Mouse (Mus musculus): Measurements from ENCODE around the gene Il20rb. TPM values are rescaled to one million over a fixed set of nuclear protein-coding genes. Genes with fewer than 3 reads are reported as not detected.
A peak's percentile ranks its signal among the peaks of the same experiment; 100 is the strongest.

Gene Il20rb
- polyA plus RNA-seq, 1 experiment from 2014 or later: 0.80 TPM

DNA sequence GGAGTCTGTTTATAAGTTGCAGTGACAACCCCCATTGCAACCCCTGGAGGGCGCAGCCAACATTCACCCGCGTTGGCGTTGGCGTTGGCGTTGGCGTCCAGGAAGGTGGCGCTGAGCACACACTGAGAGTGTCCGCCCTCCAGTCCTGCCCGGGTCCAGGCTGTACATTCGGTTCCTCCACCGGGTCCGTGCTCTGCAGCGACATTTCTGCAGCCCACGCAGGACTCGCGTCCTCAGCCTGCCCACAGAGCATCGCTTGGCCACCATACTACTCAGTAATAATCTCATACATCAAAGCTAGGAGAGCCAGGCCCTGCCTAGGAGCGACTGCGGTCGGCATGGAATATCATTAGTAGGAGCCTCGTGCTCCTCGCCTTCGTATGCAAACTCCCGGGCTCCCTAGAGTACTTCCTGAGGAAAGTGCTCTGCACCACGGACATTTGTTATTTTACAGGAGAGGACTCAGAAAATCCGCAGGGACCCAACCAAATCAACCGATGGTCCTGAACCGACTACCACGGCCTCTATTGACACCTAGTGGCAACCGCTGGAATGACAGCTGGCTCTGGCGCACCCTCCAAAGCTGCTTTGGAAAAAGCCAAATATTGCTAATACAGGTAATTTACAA, 40.4 kb downstream of the Il20rb start:
- H3K4me1 ChIP-seq: 0 out of 2 replicates have a peak, but pooled peaks cover 8% of the 10 kb centered on the region
- peak overlapping the region; percentile 87 for H3K27ac ChIP-seq (replicated peaks)
- peak; percentile 82 for DNase-seq (ENCODE audit: low spot score)
- H3K9me3 ChIP-seq (replicated peaks): no peaks in the 10 kb centered on the region
- H3K36me3 ChIP-seq: no peaks in the 10 kb centered on the region
- under 1% methylated on average over 32 of the region's 32 CpGs for WGBS
- peak overlapping the region; percentile 69 for H3K4me3 ChIP-seq
- H3K27me3 ChIP-seq (ENCODE audit: low read depth, poor library complexity, severe bottlenecking): peaks cover 12% of the 10 kb centered on the region; the same call in 1 of the 2 replicates

DNA sequence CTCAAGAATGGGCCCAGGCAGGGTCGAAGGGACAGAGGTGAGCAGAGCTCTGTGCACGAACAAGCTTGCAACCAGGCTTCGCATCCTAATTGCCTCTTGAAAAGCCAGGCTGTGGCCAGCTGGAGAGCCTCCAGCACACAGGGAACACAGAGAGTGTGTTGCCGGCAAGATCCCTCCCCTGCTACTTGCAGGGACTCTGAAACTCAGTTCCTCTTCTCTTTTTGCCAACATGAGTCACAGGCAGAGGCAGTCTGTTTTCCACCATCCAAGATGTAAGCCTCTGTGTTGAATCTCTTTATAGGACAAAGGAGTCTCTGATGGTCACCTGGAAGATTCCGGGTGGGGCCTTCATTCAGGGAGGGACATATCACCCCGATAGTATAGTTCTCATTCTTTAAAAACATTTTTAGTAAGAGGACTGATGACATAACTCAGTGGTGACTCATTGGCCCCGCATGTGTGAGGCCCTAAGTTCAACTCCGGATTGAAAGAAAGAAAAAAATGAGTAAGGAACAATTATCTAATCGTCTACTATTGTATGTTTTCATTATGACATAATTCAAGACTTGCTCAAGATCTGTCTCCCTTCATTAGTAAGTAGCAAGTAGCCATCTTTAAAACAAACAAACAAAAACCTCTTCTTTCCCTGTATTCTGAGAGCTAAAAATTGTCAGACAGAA, 46.3 kb downstream of the Il20rb start:
- 70% methylated on average over 9 of the region's 9 CpGs for WGBS
- Histone ChIP-seq H3K27ac (replicated peaks) (peak overlapping the region; percentile 72), H3K4me3 (no peak overlapping the region), H3K9me3 (replicated peaks) (no peaks in the 10 kb centered on the region), H3K4me1 (peaks cover 17% of the 10 kb centered on the region), H3K27me3 (ENCODE audit: low read depth, poor library complexity, severe bottlenecking) (no peaks in the 10 kb centered on the region; the same call in 1 of the 2 replicates), H3K36me3 (no peaks in the 10 kb centered on the region)
- no peak for DNase-seq (ENCODE audit: low spot score)

DNA sequence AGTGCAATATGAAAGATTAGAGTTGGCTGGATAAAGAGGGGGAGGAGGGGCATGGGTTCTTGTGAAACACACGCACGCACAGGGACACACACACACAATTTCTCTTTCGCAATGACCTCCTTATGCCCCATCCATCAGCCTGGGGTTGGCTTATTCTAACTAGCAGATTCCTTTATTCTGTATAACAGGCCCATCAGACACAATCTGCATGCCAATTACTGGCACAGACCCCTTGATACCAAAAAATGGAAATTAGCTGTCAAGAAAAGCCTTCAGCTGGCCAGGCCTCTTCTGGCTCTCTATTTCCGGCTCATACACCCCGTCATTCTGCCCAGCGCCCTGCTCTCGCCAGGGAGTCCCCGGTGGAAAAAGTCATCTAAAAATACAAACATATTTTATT, 47.1 kb downstream of the Il20rb start:
- no peak overlapping the region for H3K4me3 ChIP-seq
- H3K27me3 ChIP-seq (ENCODE audit: low read depth, poor library complexity, severe bottlenecking): no peaks in the 10 kb centered on the region; the same call in 1 of the 2 replicates
- DNase-seq (ENCODE audit: low spot score): no peak
- no peaks in the 10 kb centered on the region for H3K9me3 ChIP-seq (replicated peaks)
- peak overlapping the region; percentile 72 for H3K27ac ChIP-seq (replicated peaks)
- no peaks in the 10 kb centered on the region for H3K36me3 ChIP-seq
- peaks cover 17% of the 10 kb centered on the region for H3K4me1 ChIP-seq
- WGBS: 86% methylated on average over 8 of the region's 8 CpGs

DNA sequence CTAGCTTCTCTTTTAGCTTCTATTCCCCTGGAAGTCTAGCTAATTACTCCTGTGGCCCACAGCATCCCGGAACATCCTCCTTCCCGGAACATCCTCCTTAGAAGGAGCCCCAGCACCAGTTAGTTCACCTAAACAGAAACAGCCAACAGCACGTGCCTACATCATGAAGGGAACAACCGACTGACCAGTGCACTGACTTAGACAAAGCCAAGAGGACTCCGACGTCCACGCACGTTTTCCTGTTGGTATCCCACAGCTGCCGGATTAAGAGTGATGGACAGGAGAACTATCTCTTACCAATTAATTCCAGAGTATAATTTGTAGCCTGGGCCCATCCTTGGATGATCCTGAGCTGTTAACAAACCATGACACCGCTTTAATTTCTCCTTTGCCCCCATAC, 47.6 kb downstream of the Il20rb start:
- Histone ChIP-seq H3K4me3 (no peak overlapping the region), H3K27me3 (ENCODE audit: low read depth, poor library complexity, severe bottlenecking) (no peaks in the 10 kb centered on the region), H3K36me3 (no peaks in the 10 kb centered on the region), H3K4me1 (peaks cover 17% of the 10 kb centered on the region), H3K9me3 (replicated peaks) (no peaks in the 10 kb centered on the region), H3K27ac (replicated peaks) (peak overlapping the region; percentile 52; the same call in 1 of the 2 replicates)
- DNase-seq (ENCODE audit: low spot score): no peak
- WGBS: 84% methylated on average over 10 of the region's 10 CpGs

DNA sequence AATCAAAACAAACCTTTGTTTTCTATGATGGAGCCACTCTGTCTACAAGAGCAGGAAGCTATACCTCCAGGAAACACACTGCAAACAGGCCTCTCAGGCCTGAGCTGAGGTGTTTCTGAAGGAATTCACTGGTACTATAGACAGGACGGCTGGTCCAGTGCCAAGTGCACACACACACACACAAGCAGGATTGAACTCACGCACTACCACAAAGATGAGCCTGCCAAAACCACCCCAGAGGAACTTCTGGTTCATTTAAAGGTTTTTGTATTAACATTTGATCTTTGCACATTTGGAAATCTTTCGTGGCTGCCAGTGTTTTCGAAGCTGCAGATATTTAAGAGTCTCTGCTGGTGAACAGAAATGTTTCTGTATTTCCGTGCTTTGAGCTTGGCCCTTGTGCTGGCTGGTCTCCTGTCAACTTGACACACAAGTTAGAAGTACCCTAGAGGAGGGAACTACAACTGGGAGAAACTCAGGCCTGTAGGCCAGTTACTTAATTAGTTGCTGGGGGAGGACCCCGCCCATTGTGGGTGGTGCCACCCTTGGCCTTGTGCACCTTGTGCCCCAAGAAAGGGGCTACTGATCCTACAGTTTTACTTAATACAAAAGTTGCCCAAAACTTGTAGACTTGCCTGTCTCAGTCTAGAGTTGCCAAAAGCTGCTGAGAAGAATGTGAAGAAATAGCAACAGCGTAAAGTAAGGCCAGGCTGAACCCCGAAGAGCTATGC, 49.6 kb downstream of the Il20rb start:
- WGBS: 89% methylated on average over 8 of the region's 8 CpGs
- H3K4me1 ChIP-seq: peaks cover 17% of the 10 kb centered on the region
- H3K4me3 ChIP-seq: no peak overlapping the region
- H3K27me3 ChIP-seq (ENCODE audit: low read depth, poor library complexity, severe bottlenecking): no peaks in the 10 kb centered on the region
- H3K9me3 ChIP-seq (replicated peaks): no peaks in the 10 kb centered on the region
- no peak for DNase-seq (ENCODE audit: low spot score)
- H3K36me3 ChIP-seq: no peaks in the 10 kb centered on the region
- no peak overlapping the region for H3K27ac ChIP-seq (replicated peaks)

GRCm38 (mm10) chr9:100431355-100431754, 55.2 kb downstream of the Il20rb start:
- H3K36me3 ChIP-seq: no peaks in the 10 kb centered on the region
- H3K4me1 ChIP-seq: 0 out of 2 replicates have a peak, but pooled peaks cover 7% of the 10 kb centered on the region
- 65% methylated on average over 2 of the region's 2 CpGs for WGBS
- H3K4me3 ChIP-seq: no peak overlapping the region
- H3K27me3 ChIP-seq (ENCODE audit: low read depth, poor library complexity, severe bottlenecking): no peaks in the 10 kb centered on the region
- no peaks in the 10 kb centered on the region for H3K9me3 ChIP-seq (replicated peaks)
- DNase-seq (ENCODE audit: low spot score): no peak
- no peak overlapping the region for H3K27ac ChIP-seq (replicated peaks)

- no peak overlapping the region for H3K4me3 ChIP-seq
- H3K4me1 ChIP-seq: 0 out of 2 replicates have a peak, but pooled peaks cover 7% of the 10 kb centered on the region
- 76% methylated on average over 2 of the region's 2 CpGs for WGBS
- H3K9me3 ChIP-seq (replicated peaks): no peaks in the 10 kb centered on the region
- H3K27me3 ChIP-seq (ENCODE audit: low read depth, poor library complexity, severe bottlenecking): no peaks in the 10 kb centered on the region
- no peak overlapping the region for H3K27ac ChIP-seq (replicated peaks)
- no peaks in the 10 kb centered on the region for H3K36me3 ChIP-seq
- DNase-seq (ENCODE audit: low spot score): no peak
Observed at GRCm38 (mm10) chr9:100430911-100431310, 55.7 kb downstream of the Il20rb start.

GRCm38 (mm10) chr9:100419644-100420043, 66.9 kb downstream of the Il20rb start:
- H3K4me1 ChIP-seq: peaks cover 15% of the 10 kb centered on the region
- no peak for DNase-seq (ENCODE audit: low spot score)
- no peak overlapping the region for H3K4me3 ChIP-seq
- H3K27me3 ChIP-seq (ENCODE audit: low read depth, poor library complexity, severe bottlenecking): no peaks in the 10 kb centered on the region
- 83% methylated on average over 8 of the region's 8 CpGs for WGBS
- no peaks in the 10 kb centered on the region for H3K9me3 ChIP-seq (replicated peaks)
- no peak overlapping the region for H3K27ac ChIP-seq (replicated peaks)
- H3K36me3 ChIP-seq: no peaks in the 10 kb centered on the region

- no peak overlapping the region for H3K27ac ChIP-seq (replicated peaks)
- no peaks in the 10 kb centered on the region for H3K36me3 ChIP-seq
- H3K27me3 ChIP-seq (ENCODE audit: low read depth, poor library complexity, severe bottlenecking): no peaks in the 10 kb centered on the region
- no peaks in the 10 kb centered on the region for H3K9me3 ChIP-seq (replicated peaks)
- WGBS: 85% methylated on average over 8 of the region's 8 CpGs
- DNase-seq (ENCODE audit: low spot score): no peak
- no peak overlapping the region for H3K4me3 ChIP-seq
- H3K4me1 ChIP-seq: peaks cover 15% of the 10 kb centered on the region
Observed at GRCm38 (mm10) chr9:100419103-100419502, 67.5 kb downstream of the Il20rb start.

DNA sequence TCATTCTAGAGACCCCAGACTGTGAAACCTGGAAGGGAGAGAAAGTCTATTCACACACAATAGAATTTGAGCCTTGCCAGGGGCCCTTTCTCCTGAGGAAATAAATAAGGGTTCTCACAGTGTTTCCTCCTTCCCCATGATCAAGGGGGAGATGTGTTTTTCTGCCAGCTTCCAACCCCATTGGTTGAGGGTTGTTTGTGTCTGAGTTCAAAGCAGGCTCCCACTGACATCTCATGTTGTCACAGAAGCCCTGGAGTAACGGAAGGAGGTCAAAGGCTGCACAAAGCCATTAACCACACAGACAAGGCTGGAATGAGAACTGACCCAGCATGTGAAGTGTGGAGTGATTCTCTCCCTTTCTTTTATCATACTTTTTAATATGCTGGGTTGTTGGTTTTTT, 69.8 kb downstream of the Il20rb start:
- Histone ChIP-seq H3K27ac (replicated peaks) (peak overlapping the region; percentile 28; the same call in 1 of the 2 replicates), H3K27me3 (ENCODE audit: low read depth, poor library complexity, severe bottlenecking) (no peaks in the 10 kb centered on the region), H3K36me3 (no peaks in the 10 kb centered on the region), H3K4me1 (peaks cover 15% of the 10 kb centered on the region), H3K9me3 (replicated peaks) (no peaks in the 10 kb centered on the region), H3K4me3 (no peak overlapping the region)
- 19% methylated on average over 1 of the region's 1 CpGs for WGBS
- no peak for DNase-seq (ENCODE audit: low spot score)

- 79% methylated on average over 6 of the region's 6 CpGs for WGBS
- no peak overlapping the region for H3K4me3 ChIP-seq
- no peak for DNase-seq (ENCODE audit: low spot score)
- H3K27ac ChIP-seq (replicated peaks): peak overlapping the region; percentile 49; the same call in 1 of the 2 replicates
- peaks cover 15% of the 10 kb centered on the region for H3K4me1 ChIP-seq
- no peaks in the 10 kb centered on the region for H3K27me3 ChIP-seq (ENCODE audit: low read depth, poor library complexity, severe bottlenecking)
- no peaks in the 10 kb centered on the region for H3K9me3 ChIP-seq (replicated peaks)
- H3K36me3 ChIP-seq: no peaks in the 10 kb centered on the region
Observed at GRCm38 (mm10) chr9:100416299-100416698, 70.3 kb downstream of the Il20rb start.

- H3K27ac ChIP-seq (replicated peaks): no peak overlapping the region
- WGBS: 86% methylated on average over 7 of the region's 7 CpGs
- DNase-seq (ENCODE audit: low spot score): no peak
- no peak overlapping the region for H3K4me3 ChIP-seq
- H3K4me1 ChIP-seq: peaks cover 15% of the 10 kb centered on the region
- H3K9me3 ChIP-seq (replicated peaks): no peaks in the 10 kb centered on the region
- no peaks in the 10 kb centered on the region for H3K27me3 ChIP-seq (ENCODE audit: low read depth, poor library complexity, severe bottlenecking)
- H3K36me3 ChIP-seq: no peaks in the 10 kb centered on the region
Observed at GRCm38 (mm10) chr9:100415328-100415979, 71.1 kb downstream of the Il20rb start.

Data from midbrain, embryonic 10.5 days (tissue).